Mouse (Mus musculus): ENCODE data around the gene Lrrc20. TPM values are rescaled to one million over a fixed set of nuclear protein-coding genes. Genes with fewer than 3 reads are reported as not detected.

The Lrrc20 gene
- polyA plus RNA-seq, 1 experiment from 2014 or later: 13.0 TPM

Other genes starting within 250 kb of the Lrrc20 start
- 0.40 and 0.42 TPM in 2 replicates for gene Adamts14, start 202.4 kb upstream of the Lrrc20 start, polyA plus RNA-seq (2016; fragmentation: Nextera tagmentation; extraction: Ambion mirVana)
- gene Prf1, start 178.0 kb upstream of the Lrrc20 start, polyA plus RNA-seq (2016; fragmentation: Nextera tagmentation; extraction: Ambion mirVana): not detected in 2 replicates
- 29.9 and 35.3 TPM in 2 replicates for gene Pald1, start 92.3 kb upstream of the Lrrc20 start, polyA plus RNA-seq (2016; fragmentation: Nextera tagmentation; extraction: Ambion mirVana)
- gene Nodal, start 57.8 kb upstream of the Lrrc20 start, polyA plus RNA-seq (2016; fragmentation: Nextera tagmentation; extraction: Ambion mirVana): 0.16 TPM in 1 of 2 replicates, not detected in the other
- gene Eif4ebp2, start 23.1 kb upstream of the Lrrc20 start, polyA plus RNA-seq (2016; fragmentation: Nextera tagmentation; extraction: Ambion mirVana): 80.9 and 86.6 TPM in 2 replicates
- gene Npffr1, start 119.7 kb downstream of the Lrrc20 start, polyA plus RNA-seq (2016; fragmentation: Nextera tagmentation; extraction: Ambion mirVana): 0.10 and 0.11 TPM in 2 replicates
- gene Ppa1, start 172.8 kb downstream of the Lrrc20 start, polyA plus RNA-seq (2016; fragmentation: Nextera tagmentation; extraction: Ambion mirVana): 345 and 369 TPM in 2 replicates
- gene Sar1a, start 204.5 kb downstream of the Lrrc20 start, polyA plus RNA-seq (2016; fragmentation: Nextera tagmentation; extraction: Ambion mirVana): 217 and 224 TPM in 2 replicates
- 29.4 and 31.2 TPM in 2 replicates for gene Tysnd1, start 219.7 kb downstream of the Lrrc20 start, polyA plus RNA-seq (2016; fragmentation: Nextera tagmentation; extraction: Ambion mirVana)
- 8.2 and 11.8 TPM in 2 replicates for gene Aifm2, start 239.5 kb downstream of the Lrrc20 start, polyA plus RNA-seq (2016; fragmentation: Nextera tagmentation; extraction: Ambion mirVana)

All from embryonic facial prominence, embryonic 10.5 days (tissue).